Mouse (Mus musculus) kidney, adult 2 months (tissue): ENCODE data around the gene Psma6. TPM values are rescaled to one million over a fixed set of nuclear protein-coding genes. Genes with fewer than 3 reads are reported as not detected.

Experiments used
- DNase-seq: peaks from one replicate; pipeline ENCODE4 v3.0.0; 2021
- H3K27ac ChIP-seq: fragments of 200-500 bp; 2 replicates; pipeline ENCODE4 v1.5.1; 2012; ENCODE audit warnings: low read depth, low read length, control low read depth, inconsistent platforms; ENCODE audit not compliant: insufficient read depth
- H3K27me3 ChIP-seq: fragments of 200-500 bp; replicated peaks from 2 replicates; pipeline ENCODE4 v1.6.1; 2012; ENCODE audit warnings: mild to moderate bottlenecking, moderate library complexity, low read length, inconsistent platforms; ENCODE audit not compliant: control insufficient read depth, insufficient read depth
- H3K36me3 ChIP-seq: fragments of 200-500 bp; 2 replicates; pipeline ENCODE4 v1.6.1; 2012; ENCODE audit warnings: mild to moderate bottlenecking, moderate library complexity, low read length, inconsistent platforms; ENCODE audit not compliant: control insufficient read depth, insufficient read depth
- H3K4me1 ChIP-seq: fragments of 200-500 bp; 2 replicates; pipeline ENCODE4 v1.6.1; 2011; ENCODE audit warnings: low read length; ENCODE audit not compliant: control insufficient read depth, insufficient read depth
- H3K4me3 ChIP-seq: fragments of 200-500 bp; 2 replicates; pipeline ENCODE4 v1.5.1; 2011; ENCODE audit warnings: mild to moderate bottlenecking, low read depth, low read length, control low read depth; ENCODE audit not compliant: insufficient read depth
- CTCF ChIP-seq: fragments of 200-500 bp; conservative IDR thresholded peaks from 2 replicates; pipeline ENCODE4 v1.5.1; 2011; ENCODE audit warnings: low read depth, mild to moderate bottlenecking, control low read depth, low read length, moderate library complexity, mixed read lengths; ENCODE audit not compliant: insufficient read depth, insufficient read length
- POLR2A ChIP-seq: fragments of 200-500 bp; IDR thresholded peaks from one replicate; pipeline ENCODE4 v1.6.1; 2011; ENCODE audit warnings: low read depth, low read length, control low read depth
- WGBS: fragments of 180-500 bp; shearing (Covaris S2); methylation state at CpG from one replicate; pipeline ENCODE4 v1.1.7; 2018; 5-methylcytosine and 5-hydroxymethylcytosine counted together
- polyA plus RNA-seq: library from polyadenylated mRNA; depleted of rRNA; stranded (reverse); fragments of >200 nt; gene quantifications from 2 replicates; pipeline ENCODE4 v1.2.3, GENCODE M21; 2012

Psma6 gene
- polyA plus RNA-seq, 1 experiment = 80.2 TPM

DNA sequence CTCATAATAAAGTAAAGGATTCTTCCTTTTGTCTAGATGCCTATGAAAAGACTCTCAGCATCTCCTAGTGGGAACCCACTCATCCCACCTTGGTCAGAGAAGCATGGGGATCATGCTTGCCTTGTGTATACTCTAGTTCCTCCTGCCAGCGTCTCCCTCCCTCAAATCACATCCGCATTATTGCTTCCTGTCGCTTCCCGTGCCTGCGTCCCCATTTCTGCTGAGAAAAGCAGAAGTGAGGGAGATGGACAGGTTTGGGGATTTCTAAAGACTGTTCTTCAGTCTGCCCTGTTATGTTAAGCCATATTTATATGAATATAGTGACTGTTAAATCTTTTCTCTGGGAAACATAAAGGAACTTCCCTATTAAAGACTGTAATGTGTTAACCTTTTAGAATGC, 23.1 kb upstream of the Psma6 start:
- Histone ChIP-seq H3K27ac (no peak overlapping the region), H3K4me3 (no peak overlapping the region), H3K4me1 (no peaks in the 10 kb centered on the region), H3K36me3 (no peaks in the 10 kb centered on the region), H3K27me3 (no peaks in the 10 kb centered on the region)
- TF ChIP-seq CTCF = no peak
- TF ChIP-seq POLR2A = no peak
- WGBS = 81% methylated on average over 5 of the region's 5 CpGs
- DNase-seq = no peak

DNA sequence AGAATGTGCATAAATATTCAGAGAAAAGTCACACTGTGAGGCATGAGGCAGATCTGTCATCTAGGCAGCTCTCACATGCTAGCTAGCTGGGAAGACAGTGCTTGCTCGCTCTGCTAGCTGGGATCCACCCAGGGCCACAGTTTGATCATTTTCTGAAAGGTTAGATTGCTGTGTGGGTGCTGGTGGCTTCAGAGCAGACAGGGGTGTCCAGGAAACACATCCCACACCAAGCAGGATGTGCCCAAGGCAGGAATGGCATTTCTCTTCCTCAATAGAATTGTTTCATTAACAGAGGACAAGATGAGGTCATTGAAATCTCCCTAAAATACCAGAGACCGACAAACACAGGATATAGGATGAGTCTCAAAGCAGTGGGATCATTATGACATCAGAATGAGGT, 18.9 kb upstream of the Psma6 start:
- WGBS = 67% methylated on average over 2 of the region's 2 CpGs
- Histone ChIP-seq H3K4me1 (no peaks in the 10 kb centered on the region), H3K27ac (no peak overlapping the region), H3K36me3 (no peaks in the 10 kb centered on the region), H3K27me3 (no peaks in the 10 kb centered on the region), H3K4me3 (no peak overlapping the region)
- no peak for TF ChIP-seq CTCF
- no peak for TF ChIP-seq POLR2A
- no peak for DNase-seq

DNA sequence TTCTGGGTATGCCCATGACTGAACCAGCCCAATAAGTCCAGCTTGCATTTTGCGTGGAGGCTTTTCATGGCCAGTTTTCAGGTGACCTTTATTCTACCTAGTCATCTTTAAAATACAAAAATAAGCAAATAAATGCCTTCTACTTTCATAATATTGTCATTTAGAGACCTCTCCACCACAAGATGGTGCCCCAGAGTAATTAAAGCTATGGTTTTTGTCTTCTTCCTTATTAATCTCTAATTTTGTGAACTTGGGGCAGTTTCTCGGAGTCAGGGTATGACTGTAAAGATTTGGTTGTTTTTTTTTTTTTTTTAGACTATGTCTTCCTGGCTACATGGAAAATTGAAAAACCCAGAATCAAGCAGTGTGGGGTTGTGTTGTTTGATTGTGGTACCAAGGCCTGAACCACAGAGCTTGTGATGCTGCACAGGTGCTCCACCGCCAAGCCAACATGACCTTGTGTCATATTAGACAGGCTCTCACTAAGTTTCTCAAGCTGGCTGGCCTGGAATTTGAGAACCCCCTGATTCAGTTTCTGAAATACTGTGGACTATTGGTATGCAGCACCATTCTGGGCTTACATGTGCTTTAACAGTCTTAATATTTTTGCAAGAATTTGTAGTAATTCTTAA, 11.5 kb upstream of the Psma6 start:
- Histone ChIP-seq H3K36me3 (no peaks in the 10 kb centered on the region), H3K4me1 (no peaks in the 10 kb centered on the region), H3K27ac (no peak overlapping the region), H3K4me3 (no peak overlapping the region), H3K27me3 (no peaks in the 10 kb centered on the region)
- no peak for TF ChIP-seq POLR2A
- no peak for TF ChIP-seq CTCF
- peak; percentile 20 for DNase-seq
- WGBS = 71% methylated on average over 3 of the region's 3 CpGs

DNA sequence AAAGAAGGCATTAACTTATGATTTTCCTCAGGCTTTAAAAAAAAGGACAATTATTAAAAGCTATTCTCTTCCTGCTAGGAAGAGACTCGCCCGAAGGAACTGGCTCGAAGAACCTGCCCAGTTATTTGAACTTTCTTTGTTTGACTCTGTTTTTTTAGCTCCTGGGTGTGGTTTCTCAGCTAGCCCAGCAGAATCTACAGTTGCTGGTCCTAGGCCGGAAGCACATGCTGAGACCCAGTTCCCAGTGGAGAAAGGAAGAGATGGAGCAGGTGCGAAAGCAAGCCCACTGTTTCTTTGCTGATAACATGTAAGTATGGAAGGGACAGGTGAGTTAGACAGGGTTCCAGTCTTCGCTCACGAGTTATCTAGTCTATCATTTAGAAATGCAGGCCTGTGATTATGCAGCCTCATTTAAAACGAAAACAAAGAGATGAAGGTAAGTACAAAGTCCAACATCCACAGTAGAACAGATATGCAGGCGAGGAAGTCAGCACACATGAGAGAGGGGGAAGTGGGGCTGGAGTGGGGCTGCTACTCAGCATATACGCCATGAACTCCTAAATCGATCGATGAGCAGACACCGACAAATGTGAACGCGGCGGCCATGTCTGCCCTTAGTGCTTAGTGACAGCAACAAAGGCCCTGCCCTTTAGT, 6.9 kb upstream of the Psma6 start:
- WGBS = 78% methylated on average over 16 of the region's 16 CpGs
- Histone ChIP-seq H3K27me3 (no peaks in the 10 kb centered on the region), H3K36me3 (no peaks in the 10 kb centered on the region), H3K4me1 (no peaks in the 10 kb centered on the region), H3K27ac (no peak overlapping the region), H3K4me3 (no peak overlapping the region)
- DNase-seq = peak; percentile 38
- TF ChIP-seq CTCF = no peak
- no peak for TF ChIP-seq POLR2A

DNA sequence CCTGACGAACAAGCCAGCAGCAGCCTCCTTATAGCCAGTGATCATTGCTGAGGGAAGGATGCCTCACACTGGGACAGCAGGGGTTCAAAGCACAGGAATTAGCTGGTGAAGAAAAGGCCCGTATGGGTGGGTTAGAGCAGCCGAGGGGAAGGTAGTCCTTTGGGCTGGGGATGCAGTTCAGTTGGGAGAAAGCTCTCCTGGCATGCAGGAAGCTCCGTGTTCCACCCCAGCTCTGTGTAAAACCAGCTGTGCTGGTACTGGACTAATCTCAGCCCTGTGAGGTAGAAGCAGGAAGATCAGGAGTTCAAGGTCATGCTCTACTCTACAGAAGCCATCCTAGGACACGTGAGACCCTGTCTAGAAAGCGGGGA, 6.4 kb upstream of the Psma6 start:
- no peak overlapping the region for H3K27ac ChIP-seq
- H3K4me1 ChIP-seq = no peaks in the 10 kb centered on the region
- no peak overlapping the region for H3K4me3 ChIP-seq
- no peaks in the 10 kb centered on the region for H3K36me3 ChIP-seq
- WGBS = 70% methylated on average over 6 of the region's 6 CpGs
- TF ChIP-seq CTCF (no peak), POLR2A (no peak)
- no peak for DNase-seq
- no peaks in the 10 kb centered on the region for H3K27me3 ChIP-seq

DNA sequence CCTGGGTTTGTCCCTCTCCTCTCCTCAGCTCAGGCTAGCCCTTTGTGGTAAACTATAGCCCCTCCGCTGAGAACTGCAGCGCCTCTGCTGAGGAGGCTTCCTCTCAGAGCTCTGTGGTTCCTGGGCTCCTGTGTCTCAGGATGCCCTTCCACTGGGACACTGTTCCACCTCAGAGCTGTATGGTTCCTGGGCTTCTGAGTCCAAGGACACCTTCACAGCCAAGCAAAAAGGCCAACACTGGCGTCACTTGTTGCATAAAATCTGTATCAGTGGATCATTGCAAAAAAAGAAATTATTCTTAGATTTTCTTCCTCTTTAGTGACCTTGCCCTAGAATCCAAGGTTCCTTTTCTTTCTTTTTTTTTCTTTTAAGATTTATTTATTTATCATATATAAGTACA, 804 bp downstream of the Psma6 start:
- Histone ChIP-seq H3K27me3 (no peaks in the 10 kb centered on the region), H3K4me1 (no peaks in the 10 kb centered on the region), H3K27ac (no peak overlapping the region), H3K36me3 (no peaks in the 10 kb centered on the region), H3K4me3 (no peak overlapping the region)
- TF ChIP-seq POLR2A (no peak), CTCF (no peak)
- WGBS = 92% methylated on average over 3 of the region's 3 CpGs
- DNase-seq = no peak

DNA sequence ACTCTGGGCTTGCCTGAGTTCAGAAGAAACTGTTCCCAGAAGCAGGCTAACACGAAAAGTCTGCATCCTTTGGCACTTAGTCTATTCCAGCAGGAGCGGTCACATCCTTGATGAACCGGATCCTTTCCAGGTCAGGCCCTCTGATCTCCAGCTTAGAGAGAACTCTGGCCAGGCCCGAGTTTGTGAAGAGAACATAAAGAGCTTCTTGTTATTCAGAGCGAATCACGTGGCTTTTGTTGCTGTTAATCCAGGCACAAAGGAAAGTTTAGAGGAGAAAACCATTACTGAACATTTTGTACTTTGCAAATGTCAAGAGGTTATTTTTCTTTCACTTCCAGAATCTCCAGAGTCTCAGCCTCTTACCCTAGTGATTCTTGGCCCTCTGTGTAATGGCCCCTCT, 1.9 kb downstream of the Psma6 start:
- Histone ChIP-seq H3K27me3 (no peaks in the 10 kb centered on the region), H3K27ac (no peak overlapping the region), H3K4me3 (no peak overlapping the region), H3K36me3 (no peaks in the 10 kb centered on the region), H3K4me1 (no peaks in the 10 kb centered on the region)
- TF ChIP-seq POLR2A (no peak), CTCF (no peak)
- peak; percentile 75 for DNase-seq
- 46% methylated on average over 6 of the region's 6 CpGs for WGBS
